Mouse (Mus musculus) heart, embryonic 13.5 days (tissue): ENCODE results near the gene Tardbp. TPM values are rescaled to one million over a fixed set of nuclear protein-coding genes. Genes with fewer than 3 reads are reported as not detected.

Source experiments
- ATAC-seq: fragments of 200-750 bp; cut with Nextera tagmentation; 2 replicates; pipeline ENCODE4 v1.8.0; 2017; ENCODE audit warnings: moderate TSS enrichment; ENCODE audit not compliant: insufficient number of reproducible peaks, low FRiP score, low TSS enrichment; ENCODE audit errors: extremely low read depth
- H3K27ac ChIP-seq: fragments of 300-500 bp; sonication (generic); replicated peaks from 2 replicates; pipeline ENCODE4 v1.5.1; 2015; ENCODE audit warnings: moderate library complexity, mild to moderate bottlenecking, inconsistent platforms
- H3K27me3 ChIP-seq: fragments of 300-500 bp; sonication (generic); replicated peaks from 2 replicates; pipeline ENCODE4 v1.6.1; 2015; ENCODE audit warnings: mild to moderate bottlenecking, inconsistent platforms
- H3K36me3 ChIP-seq: fragments of 300-500 bp; sonication (generic); 2 replicates; pipeline ENCODE4 v1.6.1; 2015; ENCODE audit warnings: mild to moderate bottlenecking, inconsistent platforms
- H3K4me1 ChIP-seq: fragments of 300-500 bp; sonication (generic); 2 replicates; pipeline ENCODE4 v1.6.1; 2015; ENCODE audit warnings: inconsistent platforms
- H3K4me2 ChIP-seq: fragments of 300-500 bp; sonication (generic); 2 replicates; pipeline ENCODE4 v1.6.1; 2015; ENCODE audit warnings: inconsistent platforms, mild to moderate bottlenecking, moderate library complexity
- H3K4me3 ChIP-seq: fragments of 300-500 bp; sonication (generic); 2 replicates; pipeline ENCODE4 v1.5.1; 2015; ENCODE audit warnings: moderate library complexity, mild to moderate bottlenecking, inconsistent platforms
- H3K9ac ChIP-seq: fragments of 300-500 bp; sonication (generic); 2 replicates; pipeline ENCODE4 v1.6.1; 2015; ENCODE audit warnings: inconsistent platforms, mild to moderate bottlenecking, moderate library complexity
- H3K9me3 ChIP-seq: fragments of 300-500 bp; sonication (generic); 2 replicates; pipeline ENCODE4 v1.6.1; 2016; ENCODE audit warnings: inconsistent platforms
- WGBS: fragments of 180-500 bp; shearing (Covaris S2); methylation state at CpG from one replicate; pipeline ENCODE4 v1.1.7; 2015; ENCODE audit warnings: mixed read lengths; 5-methylcytosine and 5-hydroxymethylcytosine counted together
- polyA plus RNA-seq: library from polyadenylated mRNA; unstranded; fragments of >200 nt; fragmentation: Nextera tagmentation; extraction: Ambion mirVana; gene quantifications from 2 replicates; pipeline ENCODE4 v1.2.1, GENCODE M21; 2015

Gene Tardbp
- polyA plus RNA-seq, 1 experiment from 2014 or later: 170 TPM

DNA sequence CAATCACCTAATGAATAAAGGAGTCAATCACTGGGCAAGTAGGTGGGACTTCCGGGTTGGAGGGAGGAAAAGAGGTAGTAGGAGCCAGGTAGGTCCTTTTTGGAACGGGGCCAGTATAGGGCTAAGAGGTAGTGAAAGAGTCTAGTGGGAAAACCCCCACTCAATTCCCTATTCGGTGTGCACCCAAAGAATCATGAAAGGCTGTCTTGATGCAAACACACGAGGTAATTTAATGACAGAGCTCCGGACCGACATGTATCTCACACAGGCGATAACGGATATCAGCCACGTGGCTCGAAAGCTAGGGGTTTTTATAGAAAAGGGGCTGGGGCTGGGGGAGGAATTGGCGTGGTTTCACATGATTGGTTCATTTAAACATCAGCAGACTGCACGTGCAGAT is 28.0 kb downstream of the Tardbp start:
- 93% methylated on average over 12 of the region's 12 CpGs for WGBS
- H3K4me3 ChIP-seq: no peak overlapping the region
- H3K36me3 ChIP-seq: peaks cover 58% of the 10 kb centered on the region

GRCm38 (mm10) chr4:148596731-148597130 is 30.1 kb downstream of the Tardbp start:
- Histone ChIP-seq H3K4me3 (no peak overlapping the region), H3K36me3 (peaks cover 67% of the 10 kb centered on the region), H3K27me3 (no peaks in the 10 kb centered on the region), H3K4me2 (no peak overlapping the region), H3K27ac (no peak overlapping the region), H3K9ac (no peak overlapping the region), H3K4me1 (peaks cover 14% of the 10 kb centered on the region), H3K9me3 (peaks cover 11% of the 10 kb centered on the region; the same call in 1 of the 2 replicates)
- WGBS: 91% methylated on average over 3 of the region's 3 CpGs
- ATAC-seq: no peak

More for the DNA sequence above, 28.0 kb downstream of the Tardbp start:
- no peak overlapping the region for H3K9ac ChIP-seq
- no peaks in the 10 kb centered on the region for H3K27me3 ChIP-seq
- ATAC-seq: no peak
- no peak overlapping the region for H3K4me2 ChIP-seq
- H3K4me1 ChIP-seq: no peaks in the 10 kb centered on the region
- H3K9me3 ChIP-seq: peaks cover 11% of the 10 kb centered on the region; the same call in 1 of the 2 replicates
- H3K27ac ChIP-seq: no peak overlapping the region

DNA sequence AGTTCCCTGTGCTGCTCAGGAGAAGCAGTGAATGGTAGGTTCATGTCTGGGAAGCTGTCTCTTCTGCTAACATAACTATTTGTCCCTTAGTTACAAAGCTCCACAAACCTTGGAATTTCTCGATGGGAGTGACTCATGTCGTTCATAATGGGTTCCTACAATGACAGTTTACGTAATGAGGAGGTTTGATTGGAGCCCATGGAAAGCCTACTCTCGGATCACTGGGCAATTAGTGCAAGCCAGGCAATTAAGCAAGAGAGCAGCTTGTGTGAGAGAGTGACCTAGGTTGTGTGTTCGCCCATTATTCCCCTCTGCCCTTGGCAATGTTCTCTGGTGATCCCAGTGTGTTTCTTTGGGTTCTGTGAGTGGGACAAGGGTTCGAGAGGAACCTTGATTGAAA is 30.9 kb downstream of the Tardbp start:
- peaks cover 67% of the 10 kb centered on the region for H3K36me3 ChIP-seq

GRCm38 (mm10) chr4:148593996-148594395 is 32.8 kb downstream of the Tardbp start:
- no peaks in the 10 kb centered on the region for H3K27me3 ChIP-seq
- WGBS: 92% methylated on average over 11 of the region's 11 CpGs
- H3K4me3 ChIP-seq: no peak overlapping the region

More for the DNA sequence above, 30.9 kb downstream of the Tardbp start:
- Histone ChIP-seq H3K4me3 (no peak overlapping the region), H3K27ac (no peak overlapping the region), H3K27me3 (no peaks in the 10 kb centered on the region), H3K4me1 (peaks cover 14% of the 10 kb centered on the region), H3K9me3 (peaks cover 11% of the 10 kb centered on the region; the same call in 1 of the 2 replicates), H3K4me2 (no peak overlapping the region), H3K9ac (no peak overlapping the region)
- WGBS: 86% methylated on average over 6 of the region's 6 CpGs
- no peak for ATAC-seq

DNA sequence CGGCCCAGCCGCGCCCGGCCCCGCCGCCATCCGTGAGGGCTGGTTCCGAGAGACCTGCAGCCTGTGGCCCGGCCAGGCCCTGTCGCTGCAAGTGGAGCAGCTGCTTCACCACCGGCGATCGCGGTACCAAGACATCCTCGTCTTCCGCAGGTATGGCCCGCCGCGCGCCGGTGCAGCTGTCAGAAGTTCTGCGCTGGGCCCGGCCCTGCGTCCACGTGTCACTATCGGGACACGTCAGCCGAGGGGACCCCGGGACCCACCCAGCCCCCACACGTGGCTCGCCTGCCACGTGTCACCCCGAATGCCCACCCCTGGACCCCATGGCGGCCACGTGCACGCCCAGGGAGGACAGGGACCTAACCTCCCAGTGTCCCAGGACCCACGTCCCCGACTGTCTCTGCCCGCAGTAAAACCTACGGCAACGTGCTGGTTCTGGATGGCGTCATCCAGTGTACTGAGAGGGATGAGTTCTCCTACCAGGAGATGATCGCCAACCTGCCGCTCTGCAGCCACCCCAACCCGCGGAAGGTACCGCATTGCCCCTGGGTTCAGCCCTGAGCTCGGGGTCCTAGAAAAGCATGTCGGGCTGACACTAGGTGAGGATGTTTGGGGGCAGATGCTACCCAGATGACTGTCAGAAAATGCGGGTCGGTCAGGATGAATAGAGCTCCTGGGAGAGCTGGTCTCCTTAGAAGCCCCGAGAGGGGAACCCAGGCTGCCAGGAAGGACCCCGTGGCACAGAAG is 35.0 kb downstream of the Tardbp start:
- peak overlapping the region; percentile 96 for H3K4me3 ChIP-seq
- peak; percentile 13; the same call in 1 of the 2 replicates for ATAC-seq
- no peaks in the 10 kb centered on the region for H3K27me3 ChIP-seq
- WGBS: under 1% methylated on average over 53 of the region's 53 CpGs
- H3K36me3 ChIP-seq: peaks cover 39% of the 10 kb centered on the region
- H3K9me3 ChIP-seq: no peaks in the 10 kb centered on the region
- H3K27ac ChIP-seq: peak overlapping the region; percentile 59
- H3K9ac ChIP-seq: peak overlapping the region; percentile 94
- peaks cover 24% of the 10 kb centered on the region for H3K4me1 ChIP-seq
- H3K4me2 ChIP-seq: peak overlapping the region; percentile 93

More at GRCm38 (mm10) chr4:148593996-148594395, 32.8 kb downstream of the Tardbp start:
- Histone ChIP-seq H3K9me3 (peaks cover 9% of the 10 kb centered on the region; the same call in 1 of the 2 replicates), H3K4me2 (no peak overlapping the region), H3K27ac (no peak overlapping the region), H3K36me3 (peaks cover 61% of the 10 kb centered on the region), H3K9ac (no peak overlapping the region), H3K4me1 (peaks cover 19% of the 10 kb centered on the region)
- ATAC-seq: no peak

DNA sequence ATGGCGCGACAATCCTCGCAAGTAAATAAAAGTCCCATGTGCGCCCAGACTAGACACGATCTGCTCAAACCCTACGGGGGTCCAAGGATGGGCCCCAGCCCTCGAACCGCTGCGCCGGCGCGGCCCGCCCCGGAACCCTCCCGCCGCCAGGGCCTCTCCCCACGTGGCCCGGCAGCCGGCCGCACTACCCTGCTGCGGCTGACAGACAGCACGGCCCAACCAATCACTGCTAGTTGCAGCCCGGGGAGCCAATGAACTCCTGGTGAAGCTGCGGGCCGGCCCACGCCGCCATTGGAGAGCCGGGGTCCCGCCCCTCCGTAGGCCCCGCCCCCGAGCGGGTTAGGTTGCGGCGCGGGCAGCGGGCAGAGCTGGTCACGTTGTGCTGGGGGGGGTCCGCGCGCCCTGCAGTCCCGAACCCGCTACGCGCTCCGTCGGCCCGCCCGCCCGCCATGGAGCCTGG is 35.6 kb downstream of the Tardbp start, which contains the start of gene Srm:
Gene Srm, plus strand, starts transcription at position 333 of the 460 bp plus-strand sequence.
- under 1% methylated on average over 49 of the region's 50 CpGs for WGBS

DNA sequence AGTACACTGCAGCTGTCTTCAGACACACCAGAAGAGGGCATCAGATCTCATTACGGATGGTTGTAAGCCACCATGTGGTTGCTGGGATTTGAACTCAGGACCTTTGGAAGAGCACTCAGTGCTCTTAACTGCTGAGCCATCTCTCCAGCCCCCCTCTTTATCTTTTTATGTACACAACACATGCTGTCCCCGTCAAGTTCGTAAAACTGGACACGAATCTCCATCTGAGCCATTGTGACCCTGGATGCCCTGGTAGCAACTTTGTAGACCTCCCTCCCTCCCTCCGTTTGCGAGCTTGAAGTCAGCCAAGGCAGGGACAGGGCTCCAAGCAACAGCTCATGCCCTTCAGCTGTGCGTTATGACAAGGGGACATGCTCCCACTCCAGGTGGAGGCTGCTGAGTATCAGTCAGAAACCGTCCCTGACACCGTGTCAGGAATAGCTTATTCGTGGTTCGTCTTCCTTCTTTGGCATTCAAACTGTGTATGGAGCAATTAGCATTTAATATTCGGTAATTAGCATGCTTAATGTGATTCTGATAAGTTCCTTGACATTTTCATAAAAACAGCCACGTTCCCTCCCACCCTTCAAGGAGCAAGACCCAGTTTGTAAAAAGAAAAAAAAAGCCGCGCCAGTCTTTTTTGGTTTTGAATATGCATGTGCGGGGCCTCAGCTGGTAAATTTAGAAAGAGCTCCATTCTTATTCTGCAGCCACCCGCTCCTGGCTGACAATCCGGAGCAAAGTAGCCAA is 36.2 kb downstream of the Tardbp start:
- no peaks in the 10 kb centered on the region for H3K27me3 ChIP-seq
- ATAC-seq: no peak
- H3K9ac ChIP-seq: peak overlapping the region; percentile 81
- peak overlapping the region; percentile 96 for H3K4me3 ChIP-seq
- H3K9me3 ChIP-seq: no peaks in the 10 kb centered on the region
- H3K36me3 ChIP-seq: peaks cover 27% of the 10 kb centered on the region
- peak overlapping the region; percentile 93 for H3K4me2 ChIP-seq
- H3K27ac ChIP-seq: peak overlapping the region; percentile 67
- 5% methylated on average over 18 of the region's 18 CpGs for WGBS
- H3K4me1 ChIP-seq: peaks cover 24% of the 10 kb centered on the region

More for the DNA sequence above, 35.6 kb downstream of the Tardbp start, which contains the start of gene Srm:
- Histone ChIP-seq H3K9ac (peak within 1 kb of the TSS; percentile 94), H3K27ac (peak within 1 kb of the TSS; percentile 67), H3K4me3 (peak within 1 kb of the TSS; percentile 96), H3K4me2 (peak within 1 kb of the TSS; percentile 93), H3K9me3 (no peaks in the 10 kb centered on the region), H3K27me3 (no peaks in the 10 kb centered on the region), H3K4me1 (peaks cover 24% of the 10 kb centered on the region), H3K36me3 (peaks cover 33% of the 10 kb centered on the region)
- peak; percentile 99 for ATAC-seq

GRCm38 (mm10) chr4:148589565-148589964 is 37.3 kb downstream of the Tardbp start:
- WGBS: 62% methylated on average over 7 of the region's 8 CpGs

GRCm38 (mm10) chr4:148588793-148589192 is 38.0 kb downstream of the Tardbp start:
- ATAC-seq: no peak
- 0 out of 2 replicates have a peak overlapping the region, but pooled peaks have one; percentile 10 for H3K27ac ChIP-seq
- peaks cover 9% of the 10 kb centered on the region for H3K36me3 ChIP-seq
- no peaks in the 10 kb centered on the region for H3K9me3 ChIP-seq
- peaks cover 31% of the 10 kb centered on the region for H3K4me1 ChIP-seq
- WGBS: 63% methylated on average over 9 of the region's 9 CpGs
- H3K27me3 ChIP-seq: no peaks in the 10 kb centered on the region
- H3K4me2 ChIP-seq: no peak overlapping the region
- no peak overlapping the region for H3K9ac ChIP-seq
- no peak overlapping the region for H3K4me3 ChIP-seq

More at GRCm38 (mm10) chr4:148589565-148589964, 37.3 kb downstream of the Tardbp start:
- Histone ChIP-seq H3K9ac (no peak overlapping the region), H3K9me3 (no peaks in the 10 kb centered on the region), H3K36me3 (peaks cover 17% of the 10 kb centered on the region), H3K4me1 (peaks cover 28% of the 10 kb centered on the region), H3K27ac (no peak overlapping the region), H3K4me2 (no peak overlapping the region), H3K27me3 (no peaks in the 10 kb centered on the region), H3K4me3 (no peak overlapping the region)
- no peak for ATAC-seq

GRCm38 (mm10) chr4:148586648-148587047 is 40.2 kb downstream of the Tardbp start:
- H3K4me3 ChIP-seq: no peak overlapping the region

DNA sequence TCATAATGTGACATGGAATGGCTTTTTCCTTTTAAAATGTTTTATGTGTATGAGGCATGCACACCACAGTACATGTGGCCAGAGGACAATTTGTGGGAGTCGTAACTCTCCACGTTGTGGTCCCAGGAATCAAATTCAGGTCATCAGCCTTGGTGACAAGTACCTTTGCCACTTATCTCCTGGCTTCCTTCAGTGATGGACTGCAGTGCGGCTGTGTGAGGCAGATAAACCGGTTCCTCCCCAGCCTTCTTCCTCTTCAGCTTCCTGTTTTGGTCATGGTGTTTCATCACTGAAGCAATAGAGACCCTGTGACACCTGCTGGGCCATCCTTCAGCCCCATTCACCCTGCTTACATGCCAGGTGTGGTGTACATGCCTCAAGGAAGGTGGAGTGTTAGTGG is 43.6 kb downstream of the Tardbp start:
- H3K36me3 ChIP-seq: peaks cover 52% of the 10 kb centered on the region
- no peak overlapping the region for H3K4me2 ChIP-seq
- H3K9me3 ChIP-seq: no peaks in the 10 kb centered on the region
- no peak overlapping the region for H3K4me3 ChIP-seq
- ATAC-seq: no peak
- WGBS: 27% methylated on average over 4 of the region's 4 CpGs
- H3K27ac ChIP-seq: no peak overlapping the region
- H3K9ac ChIP-seq: no peak overlapping the region
- H3K27me3 ChIP-seq: no peaks in the 10 kb centered on the region
- H3K4me1 ChIP-seq: peaks cover 7% of the 10 kb centered on the region

More at GRCm38 (mm10) chr4:148586648-148587047, 40.2 kb downstream of the Tardbp start:
- Histone ChIP-seq H3K27ac (no peak overlapping the region), H3K27me3 (no peaks in the 10 kb centered on the region), H3K9me3 (no peaks in the 10 kb centered on the region), H3K4me1 (peaks cover 17% of the 10 kb centered on the region), H3K9ac (no peak overlapping the region), H3K4me2 (no peak overlapping the region), H3K36me3 (peaks cover 19% of the 10 kb centered on the region)
- no peak for ATAC-seq
- 65% methylated on average over 9 of the region's 9 CpGs for WGBS
